Mouse (Mus musculus): ENCODE data around the gene Dop1a. TPM values are rescaled to one million over a fixed set of nuclear protein-coding genes. Genes with fewer than 3 reads are reported as not detected.

The Dop1a gene
- polyA plus RNA-seq, 1 experiment from 2014 or later = 14.1 TPM

DNA sequence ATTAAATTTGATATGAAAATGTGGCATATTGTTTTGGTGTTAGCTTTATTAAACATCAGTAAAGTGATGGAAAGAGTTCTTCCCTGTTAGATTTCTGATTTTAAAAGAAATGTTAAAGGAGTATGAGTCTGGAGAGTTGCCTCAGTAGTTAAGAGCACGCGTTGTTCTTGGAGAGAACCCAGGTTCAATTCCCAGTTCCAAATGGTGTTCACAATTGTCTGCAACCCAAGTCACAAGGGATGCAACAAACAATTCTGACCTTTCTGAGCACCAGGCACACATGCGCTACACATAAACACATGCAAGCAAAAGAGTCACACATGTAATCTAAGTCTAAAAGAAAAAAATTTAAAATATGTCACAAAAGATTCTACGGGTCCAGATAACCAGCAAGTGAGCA lies 47.8 kb downstream of the Dop1a start:
- no peaks in the 10 kb centered on the region for H3K4me1 ChIP-seq (ENCODE audit: control insufficient read depth, insufficient read depth, low read length)
- no peak overlapping the region for H3K4me2 ChIP-seq
- no peak overlapping the region for H3K4me3 ChIP-seq (ENCODE audit: low read depth, low read length)
- H3K27ac ChIP-seq (ENCODE audit: low read depth, low read length) = no peak overlapping the region
- no peaks in the 10 kb centered on the region for H3K9me3 ChIP-seq (replicated peaks; ENCODE audit: control insufficient read depth, low read length)
- peaks cover 9% of the 10 kb centered on the region for H3K36me3 ChIP-seq (ENCODE audit: control insufficient read depth, insufficient read depth, low read length)
- 94% methylated on average over 4 of the region's 4 CpGs for WGBS (ENCODE audit: insufficient replicate concordance)
- H3K27me3 ChIP-seq (ENCODE audit: control insufficient read depth, insufficient read depth, low read length) = no peaks in the 10 kb centered on the region
- no peak overlapping the region for H3K9ac ChIP-seq (ENCODE audit: low read depth, low read length)
- ATAC-seq (replicated peaks; ENCODE audit: insufficient number of reproducible peaks, low FRiP score, low TSS enrichment) = no peak

DNA sequence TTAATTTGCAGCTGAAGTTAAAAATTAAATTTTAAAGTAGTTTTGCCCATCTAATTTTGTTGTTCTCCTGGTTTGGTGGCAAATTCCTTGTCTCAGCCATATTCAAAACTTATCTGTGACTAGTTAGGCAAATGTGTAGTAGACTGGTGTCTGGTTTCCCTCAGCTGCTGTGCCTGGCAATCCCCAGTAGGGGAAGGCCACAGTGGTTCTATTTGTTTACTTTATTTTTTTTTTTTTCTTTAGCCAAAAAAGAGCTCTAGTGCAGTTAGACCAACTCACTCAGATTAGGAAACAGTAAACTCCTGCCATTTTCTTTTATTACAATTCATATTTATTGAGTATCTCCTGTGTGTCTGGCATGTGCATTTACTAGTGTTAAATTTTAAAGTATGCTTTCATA lies 55.4 kb downstream of the Dop1a start:
- Histone ChIP-seq H3K4me3 (ENCODE audit: low read depth, low read length) (no peak overlapping the region), H3K27me3 (ENCODE audit: control insufficient read depth, insufficient read depth, low read length) (no peaks in the 10 kb centered on the region), H3K4me1 (ENCODE audit: control insufficient read depth, insufficient read depth, low read length) (no peaks in the 10 kb centered on the region), H3K4me2 (no peak overlapping the region), H3K36me3 (ENCODE audit: control insufficient read depth, insufficient read depth, low read length) (0 out of 2 replicates have a peak, but pooled peaks cover 2% of the 10 kb centered on the region), H3K9ac (ENCODE audit: low read depth, low read length) (no peak overlapping the region), H3K27ac (ENCODE audit: low read depth, low read length) (no peak overlapping the region), H3K9me3 (replicated peaks; ENCODE audit: control insufficient read depth, low read length) (no peaks in the 10 kb centered on the region)
- no peak for ATAC-seq (replicated peaks; ENCODE audit: insufficient number of reproducible peaks, low FRiP score, low TSS enrichment)

DNA sequence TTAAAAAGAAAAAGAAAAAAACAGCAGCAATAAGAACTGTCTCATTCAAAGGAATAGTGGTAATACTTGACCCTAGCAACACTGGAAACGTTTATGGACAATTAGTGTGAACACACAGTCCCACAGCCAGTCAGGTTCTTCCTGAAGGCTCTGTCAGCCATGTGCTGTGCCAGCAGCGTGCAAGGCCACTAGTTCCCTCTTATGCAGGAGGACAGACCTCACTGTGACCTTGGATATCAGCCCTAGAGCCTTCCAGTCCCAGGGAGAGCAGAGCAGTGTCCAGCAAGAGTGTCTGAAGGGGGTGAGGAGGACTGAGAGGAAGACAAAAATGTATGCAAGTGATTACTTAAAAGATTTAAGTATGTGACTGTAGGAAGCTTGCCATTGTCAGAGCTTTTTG lies 58.6 kb downstream of the Dop1a start:
- H3K27me3 ChIP-seq (ENCODE audit: control insufficient read depth, insufficient read depth, low read length) = no peaks in the 10 kb centered on the region
- no peak overlapping the region for H3K9ac ChIP-seq (ENCODE audit: low read depth, low read length)
- no peaks in the 10 kb centered on the region for H3K4me1 ChIP-seq (ENCODE audit: control insufficient read depth, insufficient read depth, low read length)
- no peak overlapping the region for H3K27ac ChIP-seq (ENCODE audit: low read depth, low read length)
- no peak overlapping the region for H3K4me3 ChIP-seq (ENCODE audit: low read depth, low read length)
- ATAC-seq (replicated peaks; ENCODE audit: insufficient number of reproducible peaks, low FRiP score, low TSS enrichment) = no peak
- 0 out of 2 replicates have a peak, but pooled peaks cover 2% of the 10 kb centered on the region for H3K36me3 ChIP-seq (ENCODE audit: control insufficient read depth, insufficient read depth, low read length)
- 35% methylated on average over 2 of the region's 2 CpGs for WGBS (ENCODE audit: insufficient replicate concordance)
- no peak overlapping the region for H3K4me2 ChIP-seq
- no peaks in the 10 kb centered on the region for H3K9me3 ChIP-seq (replicated peaks; ENCODE audit: control insufficient read depth, low read length)

DNA sequence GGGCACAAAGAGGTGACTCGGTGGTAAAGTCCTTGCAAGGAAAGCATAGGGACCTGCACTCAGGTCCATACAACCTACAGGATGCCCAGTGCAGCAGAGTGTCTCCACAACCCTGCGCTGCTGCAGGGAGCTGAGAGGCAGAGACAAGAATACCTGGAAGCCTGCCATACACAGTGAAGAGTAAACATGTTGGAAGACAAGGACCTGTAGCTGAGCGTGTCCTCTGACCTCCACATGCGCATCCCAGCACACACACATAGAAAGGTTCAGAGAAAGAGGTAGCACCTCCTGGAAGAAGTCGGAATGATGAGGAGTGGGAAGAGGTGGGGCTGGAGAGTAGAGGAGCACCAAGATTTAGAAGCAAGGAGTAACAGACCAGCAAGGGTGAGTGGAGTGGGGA lies 67.1 kb downstream of the Dop1a start:
- Histone ChIP-seq H3K9me3 (replicated peaks; ENCODE audit: control insufficient read depth, low read length) (no peaks in the 10 kb centered on the region), H3K9ac (ENCODE audit: low read depth, low read length) (no peak overlapping the region), H3K27me3 (ENCODE audit: control insufficient read depth, insufficient read depth, low read length) (no peaks in the 10 kb centered on the region), H3K36me3 (ENCODE audit: control insufficient read depth, insufficient read depth, low read length) (no peaks in the 10 kb centered on the region; the same call in 1 of the 2 replicates), H3K27ac (ENCODE audit: low read depth, low read length) (no peak overlapping the region), H3K4me3 (ENCODE audit: low read depth, low read length) (no peak overlapping the region), H3K4me1 (ENCODE audit: control insufficient read depth, insufficient read depth, low read length) (no peaks in the 10 kb centered on the region), H3K4me2 (no peak overlapping the region)
- WGBS (ENCODE audit: insufficient replicate concordance) = 86% methylated on average over 5 of the region's 5 CpGs
- ATAC-seq (replicated peaks; ENCODE audit: insufficient number of reproducible peaks, low FRiP score, low TSS enrichment) = no peak

DNA sequence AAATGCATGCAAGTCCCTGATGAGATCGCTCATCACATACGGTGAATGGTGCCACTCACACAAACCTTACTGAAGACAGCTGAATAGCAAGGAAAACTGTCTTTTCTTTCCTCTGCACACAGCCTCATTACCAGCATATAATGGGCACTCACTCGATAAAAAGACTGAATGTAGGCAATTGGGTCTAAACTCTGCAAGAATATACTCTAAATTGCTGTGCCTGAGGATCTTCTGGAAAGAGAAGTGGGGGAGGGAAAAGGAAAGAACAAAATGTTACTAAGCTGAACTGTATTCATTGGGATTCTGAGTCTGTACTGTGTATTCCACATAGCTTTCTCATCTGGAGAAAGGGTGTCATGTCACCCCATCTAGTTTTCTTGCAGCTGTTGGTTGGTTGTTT lies 76.5 kb downstream of the Dop1a start:
- peaks cover 6% of the 10 kb centered on the region for H3K36me3 ChIP-seq (ENCODE audit: control insufficient read depth, insufficient read depth, low read length)
- 91% methylated on average over 3 of the region's 3 CpGs for WGBS (ENCODE audit: insufficient replicate concordance)
- H3K9me3 ChIP-seq (replicated peaks; ENCODE audit: control insufficient read depth, low read length) = no peaks in the 10 kb centered on the region
- H3K9ac ChIP-seq (ENCODE audit: low read depth, low read length) = no peak overlapping the region
- no peaks in the 10 kb centered on the region for H3K4me1 ChIP-seq (ENCODE audit: control insufficient read depth, insufficient read depth, low read length)
- ATAC-seq (replicated peaks; ENCODE audit: insufficient number of reproducible peaks, low FRiP score, low TSS enrichment) = no peak
- no peak overlapping the region for H3K4me3 ChIP-seq (ENCODE audit: low read depth, low read length)
- no peak overlapping the region for H3K4me2 ChIP-seq
- H3K27me3 ChIP-seq (ENCODE audit: control insufficient read depth, insufficient read depth, low read length) = no peaks in the 10 kb centered on the region
- H3K27ac ChIP-seq (ENCODE audit: low read depth, low read length) = no peak overlapping the region

DNA sequence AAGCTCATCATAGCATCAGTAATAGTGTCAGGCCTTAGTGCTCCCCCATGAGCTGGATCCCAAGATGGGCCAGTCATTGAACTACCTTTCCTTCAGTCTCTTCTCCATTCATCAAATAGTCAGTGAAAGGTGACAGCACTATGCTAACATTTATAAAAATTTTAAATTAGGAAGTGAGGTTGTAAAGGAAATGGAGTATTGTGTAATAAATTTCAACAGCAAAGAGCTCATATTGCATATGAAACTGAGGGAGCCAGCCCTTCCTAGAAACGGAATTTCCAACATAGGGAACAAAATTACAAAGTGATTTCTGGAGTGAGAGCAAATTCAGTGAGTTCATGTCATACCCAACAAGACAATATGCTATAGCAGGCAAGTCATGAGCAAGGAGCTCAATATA lies 77.6 kb downstream of the Dop1a start:
- Histone ChIP-seq H3K27me3 (ENCODE audit: control insufficient read depth, insufficient read depth, low read length) (no peaks in the 10 kb centered on the region), H3K9me3 (replicated peaks; ENCODE audit: control insufficient read depth, low read length) (no peaks in the 10 kb centered on the region), H3K9ac (ENCODE audit: low read depth, low read length) (no peak overlapping the region), H3K4me2 (no peak overlapping the region), H3K36me3 (ENCODE audit: control insufficient read depth, insufficient read depth, low read length) (peaks cover 6% of the 10 kb centered on the region), H3K4me1 (ENCODE audit: control insufficient read depth, insufficient read depth, low read length) (no peaks in the 10 kb centered on the region), H3K4me3 (ENCODE audit: low read depth, low read length) (no peak overlapping the region), H3K27ac (ENCODE audit: low read depth, low read length) (no peak overlapping the region)
- WGBS (ENCODE audit: insufficient replicate concordance) = 60% methylated on average over 1 of the region's 1 CpGs
- ATAC-seq (replicated peaks; ENCODE audit: insufficient number of reproducible peaks, low FRiP score, low TSS enrichment) = no peak

DNA sequence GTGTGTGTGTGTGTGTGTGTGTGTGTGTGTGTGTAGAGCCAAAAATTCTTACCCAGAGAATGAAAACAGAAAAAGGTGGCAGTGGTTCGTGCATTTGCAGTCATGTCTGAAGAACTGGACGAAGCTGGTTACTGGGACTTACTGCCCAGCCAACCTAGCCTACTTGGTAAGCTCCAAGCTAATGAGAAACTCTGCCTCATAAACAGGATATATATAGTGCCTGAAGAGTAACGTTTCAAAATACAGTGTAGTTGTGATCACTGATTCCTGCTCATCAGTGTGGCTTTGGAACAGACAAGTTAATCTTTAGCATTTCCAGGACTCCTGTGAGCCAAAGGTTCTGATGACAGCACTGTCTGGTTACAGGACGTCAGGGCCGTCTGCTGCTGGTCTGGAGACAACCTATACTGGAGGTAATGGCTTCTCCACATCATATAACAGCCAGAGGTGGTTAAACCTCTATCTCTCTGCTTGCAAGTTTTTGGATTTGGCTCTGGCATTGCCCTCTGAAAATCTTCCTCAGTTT lies 82.7 kb downstream of the Dop1a start:
- H3K4me2 ChIP-seq = no peak overlapping the region
- no peaks in the 10 kb centered on the region for H3K9me3 ChIP-seq (replicated peaks; ENCODE audit: control insufficient read depth, low read length)
- WGBS (ENCODE audit: insufficient replicate concordance) = 78% methylated on average over 5 of the region's 5 CpGs
- no peak overlapping the region for H3K9ac ChIP-seq (ENCODE audit: low read depth, low read length)
- H3K27ac ChIP-seq (ENCODE audit: low read depth, low read length) = no peak overlapping the region
- ATAC-seq (replicated peaks; ENCODE audit: insufficient number of reproducible peaks, low FRiP score, low TSS enrichment) = no peak
- H3K4me1 ChIP-seq (ENCODE audit: control insufficient read depth, insufficient read depth, low read length) = no peaks in the 10 kb centered on the region
- H3K27me3 ChIP-seq (ENCODE audit: control insufficient read depth, insufficient read depth, low read length) = no peaks in the 10 kb centered on the region
- no peak overlapping the region for H3K4me3 ChIP-seq (ENCODE audit: low read depth, low read length)
- peaks cover 6% of the 10 kb centered on the region; the same call in 1 of the 2 replicates for H3K36me3 ChIP-seq (ENCODE audit: control insufficient read depth, insufficient read depth, low read length)

DNA sequence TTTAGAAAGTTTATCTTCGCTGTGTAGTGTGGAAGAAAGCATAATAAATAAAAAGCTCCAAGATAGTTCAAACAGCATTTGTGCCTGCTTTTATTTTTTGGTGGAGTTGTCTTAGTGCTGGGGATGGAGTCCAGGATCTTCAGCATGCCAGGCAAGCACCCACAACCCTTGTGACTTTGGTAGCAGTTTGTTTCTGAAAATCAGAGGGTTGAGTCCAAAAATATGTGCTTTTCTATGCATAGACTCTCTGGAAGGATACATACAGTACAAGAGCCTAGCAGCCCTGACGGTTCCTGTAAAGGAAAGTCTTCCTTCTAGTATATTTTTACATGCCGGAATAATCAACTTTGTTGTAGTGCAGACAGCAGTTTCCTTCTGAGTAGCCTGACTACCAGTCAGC lies 83.8 kb downstream of the Dop1a start:
- no peak overlapping the region for H3K27ac ChIP-seq (ENCODE audit: low read depth, low read length)
- no peak overlapping the region for H3K4me3 ChIP-seq (ENCODE audit: low read depth, low read length)

DNA sequence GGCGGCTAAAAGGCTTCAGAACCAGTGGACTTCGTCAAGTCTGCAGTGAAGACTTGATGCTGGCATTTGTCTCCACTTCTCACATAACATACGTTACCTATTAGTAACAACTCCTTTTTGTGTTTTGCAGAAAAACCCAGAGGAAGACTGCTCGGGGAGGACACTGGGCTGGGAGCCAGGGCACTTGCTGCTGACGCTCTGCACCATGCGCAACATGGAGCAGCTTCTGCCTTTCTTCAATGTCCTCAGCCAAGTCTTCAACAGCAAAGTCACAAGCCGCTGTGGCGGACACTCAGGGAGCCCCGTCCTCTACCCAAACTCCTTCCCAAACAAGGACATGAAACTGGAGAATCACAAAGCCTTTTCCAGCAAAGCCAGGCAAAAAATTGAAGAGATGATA lies 86.9 kb downstream of the Dop1a start:
- no peaks in the 10 kb centered on the region for H3K9me3 ChIP-seq (replicated peaks; ENCODE audit: control insufficient read depth, low read length)
- H3K4me1 ChIP-seq (ENCODE audit: control insufficient read depth, insufficient read depth, low read length) = no peaks in the 10 kb centered on the region
- WGBS (ENCODE audit: insufficient replicate concordance) = 90% methylated on average over 9 of the region's 9 CpGs
- no peak overlapping the region for H3K4me2 ChIP-seq
- no peak for ATAC-seq (replicated peaks; ENCODE audit: insufficient number of reproducible peaks, low FRiP score, low TSS enrichment)
- H3K4me3 ChIP-seq (ENCODE audit: low read depth, low read length) = no peak overlapping the region
- H3K9ac ChIP-seq (ENCODE audit: low read depth, low read length) = no peak overlapping the region
- no peak overlapping the region for H3K27ac ChIP-seq (ENCODE audit: low read depth, low read length)
- H3K27me3 ChIP-seq (ENCODE audit: control insufficient read depth, insufficient read depth, low read length) = no peaks in the 10 kb centered on the region
- H3K36me3 ChIP-seq (ENCODE audit: control insufficient read depth, insufficient read depth, low read length) = peaks cover 13% of the 10 kb centered on the region

More for the DNA sequence above, 83.8 kb downstream of the Dop1a start:
- H3K4me2 ChIP-seq = no peak overlapping the region
- H3K4me1 ChIP-seq (ENCODE audit: control insufficient read depth, insufficient read depth, low read length) = no peaks in the 10 kb centered on the region
- no peak for ATAC-seq (replicated peaks; ENCODE audit: insufficient number of reproducible peaks, low FRiP score, low TSS enrichment)
- H3K9ac ChIP-seq (ENCODE audit: low read depth, low read length) = no peak overlapping the region
- H3K36me3 ChIP-seq (ENCODE audit: control insufficient read depth, insufficient read depth, low read length) = peaks cover 6% of the 10 kb centered on the region; the same call in 1 of the 2 replicates
- H3K9me3 ChIP-seq (replicated peaks; ENCODE audit: control insufficient read depth, low read length) = no peaks in the 10 kb centered on the region
- H3K27me3 ChIP-seq (ENCODE audit: control insufficient read depth, insufficient read depth, low read length) = no peaks in the 10 kb centered on the region
- WGBS (ENCODE audit: insufficient replicate concordance) = 85% methylated on average over 3 of the region's 3 CpGs

Measured in heart, embryonic 11.5 days (tissue).